Comparison of ENCODE assay signal across 10 mouse cellular contexts in genomic region chr15:78339627-78340423, GRCm38 (mm10). TPM values are rescaled to one million over a fixed set of nuclear protein-coding genes. Genes with fewer than 3 reads are reported as not detected.
DNase-seq lines count a peak whose midpoint lies in the region; ATAC-seq and TF ChIP-seq lines count a peak whose summit lies in the region.
"Not testable (repeated sequence)": the region's sequence is repeated elsewhere in the genome, so short reads cannot be mapped to it uniquely, and the experiment has no call there.
"Had no signal": no experiment of that assay in that cellular context is flagged by ENCODE, and none has a peak within 500 bp of the region (broad histone marks: within the 10 kb centered on the region; RNA-seq: fewer than 3 reads in every experiment).

No protein-coding gene starts in this region.

- H3K27me3 ChIP-seq in heart, embryonic 10.5 days (ENCODE audit: insufficient read depth, poor library complexity, severe bottlenecking), result not testable (repeated sequence)

- not testable (repeated sequence) for H3K4me1 ChIP-seq in embryonic fibroblast, embryonic 13.5 days (ENCODE audit: control insufficient read depth, insufficient read depth, low read length); heart, embryonic 10.5 days

- ATAC-seq in monocyte, adult 5-6 weeks (replicated peaks; ENCODE audit: insufficient number of reproducible peaks, low FRiP score, low TSS enrichment, poor library complexity, severe bottlenecking), result peak; percentile 48; the same call in 1 of the 2 replicates

- not testable (repeated sequence) for H3K9me3 ChIP-seq in heart, embryonic 10.5 days

- H3K27ac ChIP-seq in embryonic fibroblast, embryonic 13.5 days (ENCODE audit: insufficient read depth, low read length); heart, embryonic 10.5 days: not testable (repeated sequence)

- not testable (repeated sequence) for H3K36me3 ChIP-seq in heart, embryonic 10.5 days

- DNase-seq in CD4-positive helper T cell, adult 2 months (ENCODE audit: low read depth, low spot score), result peak; percentile 17
- peak; percentile 40 for DNase-seq in brain, embryonic 14.5 days (ENCODE audit: low read depth)
- peak; percentile 86 for DNase-seq in heart, embryonic 10.5 days (ENCODE audit: low spot score)
- DNase-seq in kidney, postnatal 10 days, result peak; percentile 72
- peak; percentile 56 for DNase-seq in liver
- peak; percentile 54 to 72 for DNase-seq in spleen, postnatal 4 days (ENCODE audit: low spot score in 2 of 2)

- not testable (repeated sequence) for TF ChIP-seq POLR2A in brain, embryonic 14.5 days (IDR thresholded peaks at IDR 0.05; ENCODE audit: borderline replicate concordance, extremely low read depth, insufficient read depth, insufficient read length, poor library complexity, severe bottlenecking); embryonic fibroblast, embryonic 13.5 days (IDR thresholded peaks at IDR 0.05; ENCODE audit: low read depth, low read length)

- WGBS in heart, embryonic 10.5 days, result 32% methylated on average over 7 of the region's 7 CpGs

- peak; percentile 80 for TF ChIP-seq CTCF in brain, embryonic 14.5 days (IDR thresholded peaks at IDR 0.05; ENCODE audit: borderline replicate concordance, extremely low read depth, insufficient read depth, insufficient read length)
- peak; percentile 93 for TF ChIP-seq CTCF in embryonic fibroblast, embryonic 13.5 days (IDR thresholded peaks at IDR 0.05; ENCODE audit: borderline replicate concordance, insufficient read depth, low read length)

- not testable (repeated sequence) for H3K4me3 ChIP-seq in embryonic fibroblast, embryonic 13.5 days (ENCODE audit: insufficient read depth, low read length); heart, embryonic 10.5 days

RNA-seq across cellular contexts. Expression of gene Csf2rb, which starts 14.3 kb away (rescaled TPM):
- polyA plus RNA-seq in brain, embryonic 14.5 days (2012; rRNA removed), result 0.85 and 1.8 TPM in 2 replicates
- 0.18 and 1.2 TPM in 2 replicates for polyA plus RNA-seq in embryonic fibroblast, embryonic 13.5 days (2011; ENCODE audit: insufficient read length, low read depth, missing spikeins)
- 8.2 and 9.3 TPM in 2 replicates for polyA plus RNA-seq in heart, embryonic 10.5 days (2016; fragmentation: Nextera tagmentation; extraction: Ambion mirVana)
- 52.3 to 134 TPM (median 103 TPM) in 3 replicates for total RNA-seq in monocyte, adult 5-6 weeks (2017)

RNA-seq across cellular contexts. Expression of gene Csf2rb2, which starts 34.3 kb away (rescaled TPM):
- polyA plus RNA-seq in brain, embryonic 14.5 days (2012; rRNA removed), result 0.29 and 0.32 TPM in 2 replicates
- 0.30 TPM in 1 of 2 replicates, not detected in the other for polyA plus RNA-seq in embryonic fibroblast, embryonic 13.5 days (2011; ENCODE audit: insufficient read length, low read depth, missing spikeins)
- polyA plus RNA-seq in heart, embryonic 10.5 days (2016; fragmentation: Nextera tagmentation; extraction: Ambion mirVana), result 0.75 and 1.5 TPM in 2 replicates
- 7.1 to 15.7 TPM (median 8.0 TPM) in 3 replicates for total RNA-seq in monocyte, adult 5-6 weeks (2017)

RNA-seq across cellular contexts. Expression of gene Tex33, which starts 55.9 kb away (rescaled TPM):
- not detected in 2 replicates for polyA plus RNA-seq in brain, embryonic 14.5 days (2012; rRNA removed)
- not detected in 2 replicates for polyA plus RNA-seq in embryonic fibroblast, embryonic 13.5 days (2011; ENCODE audit: insufficient read length, low read depth, missing spikeins)
- not detected in 2 replicates for polyA plus RNA-seq in heart, embryonic 10.5 days (2016; fragmentation: Nextera tagmentation; extraction: Ambion mirVana)
- 5.0 TPM in 1 of 3 replicates, not detected in the others for total RNA-seq in monocyte, adult 5-6 weeks (2017)
- polyA plus RNA-seq: hindbrain, embryonic 15.5 days; neural tube, embryonic 15.5 days had no signal

Comparison
In these comparisons a context has a peak if more than half of its experiments do, and no peak if none do; other contexts are left out.
1. DNase-seq: peak in every context shown above with its lines; median percentile 86 in heart, embryonic 10.5 days; 72 in kidney, postnatal 10 days; 63 in spleen, postnatal 4 days; 56 in liver; 40 in brain, embryonic 14.5 days; 17 in CD4-positive helper T cell, adult 2 months.